Mouse (Mus musculus) CH12.LX (cell line): Measurements from ENCODE around the gene Ap3d1. TPM values are rescaled to one million over a fixed set of nuclear protein-coding genes. Genes with fewer than 3 reads are reported as not detected.

Experiments used
- DNase-seq: peaks from one replicate; pipeline ENCODE4 v3.0.0-alpha.2; 2013; ENCODE audit errors: extremely low read depth
- H3K27ac ChIP-seq: 2 replicates; pipeline ENCODE4 v1.5.1; 2012; ENCODE audit warnings: low read depth, mild to moderate bottlenecking, control low read depth, moderate library complexity; ENCODE audit not compliant: insufficient read depth
- H3K27me3 ChIP-seq: replicated peaks from 2 replicates; pipeline ENCODE3; 2012; ENCODE audit warnings: inconsistent platforms
- H3K36me3 ChIP-seq, 2 experiments: replicated peaks in 1 of 2; 2 replicates each; pipeline versions ENCODE3 to v1.6.1; 2012; ENCODE audit warnings: inconsistent platforms in 1 of 2, low read length in 1 of 2, mild to moderate bottlenecking in 1 of 2, mixed read lengths in 1 of 2, moderate library complexity in 1 of 2; ENCODE audit not compliant: control insufficient read depth in 1 of 2, insufficient read depth in 1 of 2
- H3K4me1 ChIP-seq, 2 experiments: 2 replicates each; pipeline ENCODE4 v1.6.1; 2012; ENCODE audit warnings: inconsistent platforms in 1 of 2, moderate library complexity in 1 of 2; ENCODE audit not compliant: insufficient read depth in 2 of 2, control insufficient read depth in 1 of 2
- H3K4me2 ChIP-seq: 2 replicates; pipeline ENCODE4 v1.6.1; 2012; ENCODE audit warnings: low read depth, mild to moderate bottlenecking, control low read depth; ENCODE audit not compliant: poor library complexity, insufficient read depth, severe bottlenecking
- H3K4me3 ChIP-seq, 3 experiments: fragments of 150-350 bp in 1 of 3; sonication (generic) in 1 of 3; replicated peaks in 1 of 3; 2 replicates each; pipeline versions ENCODE3 to v1.5.1; 2011 to 2012; ENCODE audit warnings: low read depth in 2 of 3, low read length in 2 of 3, mild to moderate bottlenecking in 2 of 3, moderate library complexity in 2 of 3, control low read depth in 1 of 3, improper control_type of control experiment in 1 of 3, inconsistent platforms in 1 of 3, mixed read lengths in 1 of 3; ENCODE audit not compliant: poor library complexity in 1 of 3
- H3K79me2 ChIP-seq: replicated peaks from 2 replicates; pipeline ENCODE4 v1.6.1; 2012; ENCODE audit warnings: mild to moderate bottlenecking, moderate library complexity; ENCODE audit not compliant: control insufficient read depth, poor library complexity, insufficient read depth, severe bottlenecking; ENCODE audit errors: extremely low read depth
- H3K9ac ChIP-seq: 2 replicates; pipeline ENCODE4 v1.6.1; 2012; ENCODE audit warnings: low read depth, mild to moderate bottlenecking, control low read depth, moderate library complexity; ENCODE audit not compliant: insufficient read depth
- H3K9me3 ChIP-seq: replicated peaks from 2 replicates; pipeline ENCODE3; 2012; ENCODE audit warnings: low read length, inconsistent platforms, mixed read lengths
- E2F4 ChIP-seq: IDR thresholded peaks from 2 replicates; pipeline ENCODE4 v1.6.1; 2011; ENCODE audit warnings: low read depth, low read length, improper control_type of control experiment; ENCODE audit not compliant: insufficient replicate concordance
- EP300 ChIP-seq: IDR thresholded peaks from 2 replicates; pipeline ENCODE4 v1.6.1; 2011; ENCODE audit warnings: low read length, improper control_type of control experiment
- HCFC1 ChIP-seq: IDR thresholded peaks from 2 replicates; pipeline ENCODE4 v1.6.1; 2012; ENCODE audit warnings: low read depth, mild to moderate bottlenecking, inconsistent platforms, low read length, improper control_type of control experiment
- IRF4 ChIP-seq: IDR thresholded peaks from 2 replicates; pipeline ENCODE4 v1.6.1; 2014; ENCODE audit warnings: low read depth, mild to moderate bottlenecking, inconsistent platforms, low read length, improper control_type of control experiment
- MAFK ChIP-seq: IDR thresholded peaks from 2 replicates; pipeline ENCODE4 v1.6.1; 2011; ENCODE audit warnings: low read length, improper control_type of control experiment; ENCODE audit not compliant: insufficient replicate concordance
- MAX ChIP-seq: IDR thresholded peaks from 2 replicates; pipeline ENCODE4 v1.6.1; 2011; ENCODE audit warnings: low read length, improper control_type of control experiment
- POLR2A ChIP-seq: IDR thresholded peaks from 2 replicates; pipeline ENCODE4 v1.6.1; 2011; ENCODE audit warnings: low read depth, mild to moderate bottlenecking, improper control_type of control experiment, low read length
- RCOR1 ChIP-seq: conservative IDR thresholded peaks from 2 replicates; pipeline ENCODE4 v1.6.1; 2012; ENCODE audit warnings: low read depth, mild to moderate bottlenecking, inconsistent platforms, low read length, improper control_type of control experiment
- SIN3A ChIP-seq: IDR thresholded peaks from 2 replicates; pipeline ENCODE4 v1.6.1; 2012; ENCODE audit warnings: low read length, improper control_type of control experiment, inconsistent platforms
- SMC3 ChIP-seq: IDR thresholded peaks from 2 replicates; pipeline ENCODE4 v1.6.1; 2011; ENCODE audit warnings: low read depth, low read length, improper control_type of control experiment
- UBTF ChIP-seq: IDR thresholded peaks from 2 replicates; pipeline ENCODE4 v1.6.1; 2012; ENCODE audit warnings: low read depth, mild to moderate bottlenecking, inconsistent platforms, low read length, improper control_type of control experiment, moderate library complexity
- USF2 ChIP-seq: conservative IDR thresholded peaks from 2 replicates; pipeline ENCODE4 v1.6.1; 2011; ENCODE audit warnings: low read depth, low read length, improper control_type of control experiment
- ZKSCAN1 ChIP-seq: IDR thresholded peaks from 2 replicates; pipeline ENCODE4 v1.6.1; 2012; ENCODE audit warnings: low read depth, inconsistent platforms, low read length, improper control_type of control experiment, borderline replicate concordance
- ZMIZ1 ChIP-seq: IDR thresholded peaks from 2 replicates; pipeline ENCODE4 v1.6.1; 2012; ENCODE audit warnings: low read depth, mild to moderate bottlenecking, inconsistent platforms, low read length, improper control_type of control experiment
- dilution Hi-C: fragments of 300-500 bp; cut with MboI; formaldehyde crosslinking; loops from 2 replicates; pipeline ENCODE4 v1.14.3; 2020; ENCODE audit warnings: low sequenced_read_pairs; ENCODE audit not compliant: extremely low pct_unique_long_range_greater_than_20kb, extremely low pct_ligation_motif_present
- in situ Hi-C: fragments of 300-500 bp; cut with MboI; formaldehyde crosslinking; loops from 3 replicates; pipeline ENCODE4 v1.14.3; 2019; ENCODE audit warnings: low sequenced_read_pairs, low pct_ligation_motif_present, low pct_unique_long_range_greater_than_20kb, mixed read lengths
- polyA plus RNA-seq: library from polyadenylated mRNA; unstranded; fragments of >175 nt; gene quantifications from 2 replicates; pipeline ENCODE4 v1.2.1, GENCODE M21; 2012; ENCODE audit warnings: low read depth; ENCODE audit not compliant: insufficient read length
- total RNA-seq, 2 experiments: library from RNA; depleted of rRNA; stranded (reverse); fragments of 300-350 nt in 1 of 2; fragments of >200 nt in 1 of 2; gene quantifications; 2 replicates each; pipeline ENCODE4 v1.2.3; 2012 to 2014

Gene Ap3d1
- total and polyA plus RNA-seq, 3 experiments: 28.4 to 57.0 (median 49.4) TPM

- dilution Hi-C loops: no loop called here
These were observed 37.6 kb downstream of the Ap3d1 start for GRCm38 (mm10) chr10:80704418-80704817.

GRCm38 (mm10) chr10:80703643-80704042 lies 38.4 kb downstream of the Ap3d1 start:
- peak overlapping the region; percentile 81; the same call in 1 of the 2 replicates for H3K9ac ChIP-seq
- H3K4me2 ChIP-seq: peak overlapping the region; percentile 86
- in situ Hi-C loops: no loop called here
- TF ChIP-seq MAX (no peak), SIN3A (no peak), E2F4 (no peak)
- peak overlapping the region; percentile 78 to 85 (median 78) for H3K4me3 ChIP-seq
- peaks cover 32 to 50% of the 10 kb centered on the region in 2 experiments for H3K36me3 ChIP-seq
- peaks cover 15 to 34% of the 10 kb centered on the region in 2 experiments for H3K4me1 ChIP-seq
- H3K9me3 ChIP-seq: no peaks in the 10 kb centered on the region
- no peaks in the 10 kb centered on the region for H3K27me3 ChIP-seq
- peaks cover 14% of the 10 kb centered on the region for H3K79me2 ChIP-seq
- DNase-seq: no peak
- dilution Hi-C loops: no loop called here
- H3K27ac ChIP-seq: peak overlapping the region; percentile 33; the same call in 1 of the 2 replicates

More at GRCm38 (mm10) chr10:80704418-80704817, 37.6 kb downstream of the Ap3d1 start:
- H3K9me3 ChIP-seq: no peaks in the 10 kb centered on the region
- in situ Hi-C loops: no loop called here
- no peak overlapping the region for H3K4me3 ChIP-seq
- no peak overlapping the region for H3K4me2 ChIP-seq
- H3K79me2 ChIP-seq: peaks cover 8% of the 10 kb centered on the region
- H3K36me3 ChIP-seq: peaks cover 39 to 55% of the 10 kb centered on the region in 2 experiments
- H3K27ac ChIP-seq: no peak overlapping the region
- no peaks in the 10 kb centered on the region for H3K27me3 ChIP-seq
- TF ChIP-seq SMC3 (no peak), MAFK (no peak), HCFC1 (no peak), EP300 (no peak), IRF4 (no peak), ZKSCAN1 (no peak), RCOR1 (no peak), ZMIZ1 (no peak), UBTF (no peak), USF2 (no peak), POLR2A (no peak)
- no peak for DNase-seq
- H3K9ac ChIP-seq: no peak overlapping the region
- H3K4me1 ChIP-seq: peaks cover 11 to 27% of the 10 kb centered on the region in 2 experiments
